Mouse (Mus musculus): ENCODE measurements at regions not wholly inside any gene's neighbourhood (a gene's known extent, or its start where the extent isn't known, plus 50 kb on each side); places are given as distances from the start of the nearest gene placed in this dataset.
A peak's percentile ranks its signal among the peaks of the same experiment; 100 is the strongest.

DNA sequence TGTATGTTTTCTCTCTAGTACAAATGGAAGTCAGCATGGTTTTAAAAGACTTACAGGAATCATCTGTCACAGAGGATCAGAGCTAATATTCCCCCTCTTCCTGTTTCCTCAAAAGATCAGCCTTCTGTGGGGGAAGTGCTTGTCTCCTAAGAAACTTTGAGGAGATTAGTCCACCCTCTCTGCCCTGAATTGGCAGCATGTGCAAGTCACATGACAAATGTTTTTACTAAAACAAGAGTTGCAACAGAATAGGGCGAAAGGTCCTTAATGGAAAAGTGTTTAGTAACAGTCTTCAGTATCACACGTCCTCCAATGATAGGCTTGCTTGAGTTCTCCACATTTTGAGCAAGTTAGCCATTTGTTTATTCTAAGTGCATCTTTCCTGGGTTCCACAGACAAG, 162.8 kb downstream of the Fzd1 start:
- DNase-seq: no peak

DNA sequence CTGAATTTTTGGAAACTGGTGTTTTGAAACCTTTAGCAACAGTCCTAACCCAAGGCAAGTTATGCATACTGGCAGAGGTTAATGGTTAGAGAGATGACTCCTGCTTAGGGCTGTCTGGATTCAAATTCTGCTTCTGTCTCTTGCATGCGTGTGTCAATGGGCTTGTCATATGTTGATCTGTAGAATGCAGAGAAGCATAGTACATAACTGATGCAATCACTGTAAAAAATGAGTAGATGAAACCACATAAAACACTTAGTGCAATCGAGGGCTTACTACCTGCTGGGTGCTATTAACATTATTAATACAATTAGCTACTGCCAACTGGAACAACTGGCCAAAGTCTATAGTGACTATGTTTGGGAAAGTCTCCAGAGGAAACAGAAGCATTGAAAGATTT, 163.3 kb downstream of the Fzd1 start:
- no peak for DNase-seq

DNA sequence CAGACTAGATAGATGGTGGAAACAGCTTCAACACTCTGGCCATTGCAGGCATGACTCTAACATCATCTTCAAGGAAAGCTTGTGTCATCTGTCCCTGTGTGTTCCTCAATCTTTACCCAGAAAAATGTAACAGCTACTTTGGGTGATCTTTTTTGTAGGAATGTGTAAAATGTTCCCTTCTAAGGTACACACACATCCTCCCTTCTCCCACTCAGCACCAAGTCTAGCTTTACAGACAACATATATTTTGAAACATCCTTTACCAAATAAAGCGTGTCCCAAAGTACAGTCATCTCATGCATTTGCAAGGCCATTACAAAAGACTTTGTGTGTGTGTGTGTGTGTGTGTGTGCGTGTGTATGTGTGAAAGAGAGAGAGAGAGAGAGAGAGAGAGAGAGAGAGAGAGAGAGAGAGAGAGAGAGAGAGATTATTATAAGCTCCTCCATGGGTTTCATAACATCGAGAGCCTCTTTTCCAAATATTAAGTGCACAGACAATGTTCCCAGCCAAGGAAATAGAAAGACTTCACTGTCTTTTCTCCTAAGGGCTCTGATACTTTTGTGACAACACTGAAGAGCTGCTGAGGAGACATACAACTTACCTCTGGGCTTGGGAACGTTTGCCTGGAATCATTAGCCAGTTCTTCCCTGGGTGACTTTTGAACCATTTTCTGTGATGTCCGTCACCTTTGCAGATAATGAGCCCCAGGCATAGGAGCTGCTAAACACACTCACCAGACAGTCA, 164.0 kb downstream of the Fzd1 start:
- no peak for DNase-seq

DNA sequence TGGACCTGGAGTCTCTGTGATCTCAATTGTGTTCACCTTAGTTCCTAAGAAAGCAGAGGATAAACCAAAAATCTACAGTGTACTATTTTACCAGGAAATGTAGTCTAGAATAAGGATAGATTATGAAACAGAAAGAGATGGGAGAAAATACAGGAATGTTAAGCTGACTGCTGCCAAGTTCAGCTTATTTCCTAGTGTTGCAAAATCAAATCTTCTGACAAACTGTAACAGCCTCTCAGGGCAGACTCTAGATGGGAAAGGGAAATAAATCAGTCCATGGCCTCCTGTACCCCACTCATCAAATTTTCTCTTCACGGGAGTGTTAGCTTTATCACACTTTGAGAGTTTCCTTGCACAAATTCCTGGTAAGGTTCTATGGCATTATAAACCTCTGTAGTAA, 166.1 kb downstream of the Fzd1 start:
- DNase-seq: no peak

DNA sequence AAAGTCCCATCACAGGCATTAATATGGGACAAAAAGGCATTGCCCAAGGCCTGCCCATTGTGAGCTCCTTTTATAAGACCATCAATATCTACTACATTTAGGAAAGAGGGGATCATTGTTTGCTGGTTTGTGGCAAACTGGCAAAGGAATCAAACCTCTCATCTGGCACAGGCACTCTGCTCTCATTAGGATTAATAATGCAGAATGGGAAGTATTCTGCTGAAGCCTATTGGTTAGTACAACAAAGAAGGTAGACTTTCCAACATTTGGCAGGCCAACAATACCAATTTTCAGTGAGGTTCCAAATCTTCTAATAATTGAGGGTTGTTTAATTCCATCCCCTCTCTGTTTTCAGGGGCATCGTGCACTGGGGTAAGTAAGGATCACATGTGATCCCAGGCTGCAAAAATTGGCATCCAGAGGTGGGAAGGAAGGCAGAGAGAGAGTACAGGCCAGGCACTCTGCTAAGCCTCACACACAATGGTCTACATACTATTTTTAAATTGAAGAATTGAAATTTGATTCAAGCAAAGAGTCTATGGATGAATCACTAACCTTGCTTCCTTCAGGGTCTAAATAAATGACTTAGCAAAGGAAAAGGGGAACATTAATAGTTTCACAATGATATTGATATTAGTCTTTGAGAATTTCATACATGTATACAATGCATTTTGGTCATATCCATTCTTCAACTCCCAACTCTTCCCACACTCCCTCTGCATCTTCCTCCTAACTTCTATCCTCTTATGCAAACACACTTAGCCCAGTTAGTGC, 174.9 kb downstream of the Fzd1 start:
- DNase-seq: no peak

DNA sequence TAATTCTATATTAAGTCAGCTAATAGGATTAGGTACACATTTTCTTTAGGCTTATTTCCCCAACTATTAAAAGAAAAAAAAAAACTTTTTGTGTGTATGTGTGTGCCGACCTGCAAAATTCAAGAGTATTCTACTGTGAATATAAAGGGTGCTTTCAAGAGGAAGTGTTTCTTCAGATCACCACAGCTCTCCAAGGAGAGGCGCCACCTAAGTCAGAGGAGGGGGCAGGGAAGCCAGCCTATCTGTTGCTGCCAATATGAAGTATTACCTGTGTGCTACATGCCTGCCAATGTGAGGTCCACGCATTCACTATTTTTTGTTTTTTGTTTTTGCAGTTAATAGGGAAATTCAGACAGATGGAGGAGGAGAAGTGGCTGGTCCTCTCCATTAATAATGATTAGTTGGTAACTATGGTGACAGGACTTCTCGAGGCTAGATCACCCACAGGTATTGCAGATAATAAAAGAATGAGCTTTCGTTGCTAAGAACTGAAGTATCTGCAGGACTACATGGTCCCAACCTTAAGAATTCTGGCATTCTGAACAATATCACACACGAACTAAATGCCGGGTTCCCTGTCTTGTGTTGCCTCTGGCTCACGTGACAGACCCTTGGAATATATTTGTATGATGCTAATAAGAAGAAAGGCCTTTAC, 177.5 kb downstream of the Fzd1 start:
- no peak for DNase-seq

DNA sequence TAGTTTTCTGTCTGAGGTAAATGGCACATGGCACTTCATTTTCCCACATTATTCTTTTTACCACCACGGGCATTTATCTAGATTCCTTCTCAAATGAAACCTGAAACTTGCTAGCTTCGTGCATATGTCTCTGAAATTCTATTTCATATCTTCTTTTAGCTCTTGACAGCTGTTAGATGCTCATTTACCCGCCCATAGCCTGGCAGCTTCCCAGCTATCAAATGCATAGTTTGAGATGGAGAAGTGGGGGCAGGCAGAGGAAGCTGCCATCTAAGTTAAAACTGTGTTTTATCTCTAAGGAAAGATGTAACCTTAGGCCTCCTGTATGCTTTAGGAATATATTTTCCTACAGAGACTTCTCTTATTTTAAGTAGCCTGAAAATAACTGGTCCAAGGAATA, 179.0 kb downstream of the Fzd1 start:
- no peak for DNase-seq

DNA sequence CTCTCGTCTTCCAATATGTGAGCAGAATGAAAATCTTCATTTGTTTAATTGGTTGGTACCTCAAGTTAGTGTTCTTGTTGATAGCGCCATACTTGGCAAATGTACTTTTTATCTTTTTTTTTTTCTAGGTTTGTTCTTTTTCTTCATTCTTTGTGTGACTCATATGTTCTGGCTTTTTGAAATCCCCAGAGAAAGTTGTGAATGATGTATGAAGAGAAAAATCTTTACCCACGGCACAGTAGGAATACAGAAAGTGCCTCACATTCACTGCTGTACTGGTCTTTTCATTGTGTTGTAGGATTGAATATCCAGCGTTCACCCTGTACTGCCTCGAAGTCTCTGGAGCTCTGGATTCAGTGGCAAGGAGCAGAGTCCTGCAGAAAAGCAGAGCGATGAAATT, 180.7 kb downstream of the Fzd1 start:
- DNase-seq: no peak

DNA sequence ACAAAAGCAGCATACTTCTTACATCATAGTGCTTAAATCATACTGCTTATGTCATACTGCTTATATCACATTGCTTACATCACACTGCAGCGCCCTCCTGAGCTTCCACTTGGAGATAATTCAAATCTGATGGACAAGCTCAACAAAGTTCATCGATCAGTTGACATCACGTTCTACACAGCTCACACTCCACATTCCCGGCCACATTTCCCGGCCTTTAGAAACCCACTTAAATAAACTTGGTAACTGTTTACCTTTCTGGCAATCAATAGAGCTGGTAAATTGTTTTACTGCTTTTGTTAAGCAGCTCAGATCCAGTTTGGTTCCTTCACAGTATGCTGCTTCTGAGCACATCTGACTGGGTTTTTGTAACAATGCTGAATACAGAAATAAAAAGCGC, 194.0 kb downstream of the Fzd1 start:
- DNase-seq: no peak

DNA sequence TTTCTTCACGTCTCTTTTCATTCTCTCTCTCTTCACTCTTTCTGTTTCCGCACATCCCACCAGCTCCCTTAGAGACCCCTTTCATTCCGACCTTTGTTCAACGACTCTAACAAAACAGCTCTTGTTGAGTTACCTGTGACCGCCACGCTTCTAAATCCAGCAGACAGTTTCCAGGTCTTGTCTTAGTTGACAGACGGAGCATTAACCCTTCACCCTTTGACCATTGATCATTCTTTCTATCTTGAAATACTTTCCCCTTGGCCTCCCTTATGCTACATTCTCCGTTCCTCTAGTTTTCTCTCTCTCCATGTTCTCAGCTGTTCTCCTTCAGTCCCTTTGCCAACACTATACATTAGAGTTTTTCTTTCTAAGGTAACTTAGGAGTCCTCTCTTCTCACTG, 196.2 kb downstream of the Fzd1 start:
- no peak for DNase-seq

DNA sequence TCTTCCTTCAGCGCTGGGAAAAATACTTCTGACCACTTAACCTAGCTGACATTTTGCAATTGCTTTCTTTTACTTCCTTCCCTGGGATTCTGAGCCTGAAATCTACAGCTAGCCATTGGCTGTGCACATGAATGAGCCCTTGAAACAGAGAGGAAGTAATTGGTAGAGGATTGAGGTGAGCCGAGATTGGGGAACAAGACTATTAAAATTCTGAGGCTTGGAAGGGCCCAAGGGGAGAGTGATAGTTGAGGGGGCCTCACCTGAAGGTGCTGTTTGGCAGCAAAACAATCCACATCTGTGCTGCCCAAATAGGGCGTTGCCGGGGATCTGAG, 196.7 kb downstream of the Fzd1 start:
- no peak for DNase-seq

DNA sequence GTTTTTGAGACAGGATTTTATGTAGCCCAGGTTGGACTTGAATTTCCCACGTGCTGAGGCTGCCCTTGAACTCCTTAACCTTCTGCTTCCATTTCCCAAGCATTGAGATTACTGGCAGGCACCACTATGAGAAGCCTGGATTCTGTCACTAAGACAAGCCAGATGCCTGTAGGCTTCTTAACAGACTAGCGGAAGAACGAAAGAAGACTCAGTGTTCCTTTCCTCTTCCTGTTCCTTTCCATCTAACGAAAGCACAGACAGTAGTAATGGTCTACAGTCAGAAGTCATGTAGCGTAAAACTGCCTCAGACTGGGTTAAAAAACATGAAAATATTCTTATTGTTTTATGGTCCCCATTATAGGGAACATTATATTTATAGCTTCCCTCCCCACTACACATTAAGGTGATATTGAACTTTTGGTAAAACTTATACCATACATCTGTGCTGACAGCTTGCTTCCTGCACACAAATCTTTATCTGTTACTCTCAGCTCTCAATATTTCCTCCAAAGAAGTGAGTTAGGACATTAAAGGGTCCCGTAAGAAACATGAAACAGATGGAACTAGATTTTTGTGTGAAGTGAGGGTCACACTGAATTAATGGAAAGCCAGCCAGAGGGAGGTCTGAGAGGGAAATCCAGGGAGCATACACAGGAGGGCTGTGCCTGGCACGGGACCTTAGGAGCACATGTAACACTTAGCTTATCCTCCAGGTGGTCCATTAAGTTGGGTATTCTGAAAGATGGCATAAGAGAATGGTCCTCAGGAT, 197.3 kb downstream of the Fzd1 start:
- DNase-seq: no peak

DNA sequence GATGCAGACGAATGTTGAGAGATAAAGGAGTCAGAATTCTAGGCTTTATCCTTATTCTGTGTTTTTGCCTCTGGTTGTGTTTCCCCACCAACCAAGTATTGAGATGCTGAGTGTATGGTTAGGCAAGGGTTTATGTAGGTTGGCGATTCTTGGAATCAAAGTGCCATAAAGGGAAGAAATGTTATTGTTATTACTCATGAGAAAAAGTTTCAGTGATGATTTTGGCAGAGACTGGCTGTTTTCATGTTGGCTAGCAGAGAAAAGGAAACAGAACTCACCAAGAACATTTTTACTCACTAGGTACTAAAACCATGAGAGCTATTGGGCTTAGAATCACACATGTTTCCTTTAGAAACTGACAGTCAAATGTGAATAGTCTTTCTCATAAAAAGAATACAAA, 202.9 kb downstream of the Fzd1 start:
- DNase-seq: no peak

DNA sequence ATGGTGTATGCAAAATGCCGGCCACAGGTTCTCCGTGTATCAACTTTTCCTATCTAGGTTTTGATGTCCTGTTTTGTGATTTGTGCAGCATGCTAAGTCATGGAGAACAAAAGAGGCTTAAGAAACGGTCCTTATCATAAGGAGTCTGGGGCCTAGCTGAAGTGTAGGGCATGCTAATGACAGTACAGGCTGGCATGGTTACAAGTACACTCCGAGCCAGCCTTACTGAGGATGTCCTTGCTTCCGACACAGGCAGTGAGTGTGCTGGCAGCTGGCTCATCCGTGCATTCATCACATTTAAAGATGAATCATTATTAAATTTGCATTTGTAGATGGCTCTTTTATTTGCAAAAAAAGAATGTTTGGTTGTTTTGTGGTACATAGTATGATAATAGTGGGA, 219.3 kb downstream of the Fzd1 start:
- no peak for DNase-seq

DNA sequence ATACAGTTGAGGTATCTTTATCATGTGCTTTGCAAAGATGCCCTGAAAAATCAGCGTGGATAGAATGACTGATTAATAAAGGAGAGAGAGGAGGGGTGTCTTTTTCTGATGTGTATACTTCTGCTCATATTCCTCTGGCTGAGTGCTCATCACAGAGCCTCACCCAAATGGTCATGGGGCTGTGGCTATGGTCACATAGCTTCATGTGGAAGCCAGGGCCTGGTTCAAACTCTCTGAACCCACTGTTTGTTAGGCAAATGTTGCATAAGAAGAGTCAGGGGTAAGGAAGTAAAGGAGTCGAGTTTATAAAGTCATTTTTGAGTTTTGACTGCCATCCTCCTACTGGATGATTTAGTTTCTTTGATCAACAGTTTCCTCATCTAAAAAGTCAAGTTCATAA, 221.0 kb downstream of the Fzd1 start:
- DNase-seq: no peak

DNA sequence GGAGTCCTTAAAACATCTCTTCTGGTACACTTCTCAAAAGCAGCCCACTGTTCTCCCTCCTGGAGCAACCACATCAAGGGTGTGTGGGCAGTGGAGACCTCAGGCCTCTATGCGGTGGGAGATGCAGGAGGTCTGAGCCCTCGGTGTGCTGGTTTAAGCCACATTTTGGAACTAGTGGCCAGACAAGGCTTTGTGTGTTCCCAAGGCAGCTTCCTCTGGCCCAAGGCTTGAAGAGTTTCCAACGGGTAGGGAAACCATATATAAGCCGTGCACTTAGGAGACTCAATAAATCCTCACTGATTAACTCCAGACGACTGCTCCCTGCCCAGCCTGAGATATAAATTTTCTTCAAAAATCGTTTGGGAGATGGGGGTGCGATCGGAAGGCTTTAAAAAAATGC, 221.9 kb downstream of the Fzd1 start:
- DNase-seq: no peak

DNA sequence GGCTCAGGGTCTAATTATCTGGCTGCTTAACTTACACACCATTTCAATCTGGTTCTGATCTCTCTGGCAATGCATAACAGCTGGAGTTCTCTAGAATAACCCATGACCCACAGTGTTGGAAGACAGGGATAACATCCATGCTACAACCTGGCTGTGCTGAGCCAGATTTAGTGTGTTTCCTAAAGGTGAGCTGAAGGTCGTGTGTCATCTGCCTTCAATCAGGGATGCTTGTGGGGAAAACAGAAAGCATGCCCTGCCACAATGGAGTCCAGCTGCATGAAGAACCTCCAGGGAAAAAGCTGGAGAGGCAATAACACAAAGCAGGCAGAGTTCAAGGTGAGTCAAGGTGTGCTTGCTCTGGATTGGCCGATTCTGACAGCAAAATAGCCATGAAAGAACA, 223.3 kb downstream of the Fzd1 start:
- DNase-seq: no peak

DNA sequence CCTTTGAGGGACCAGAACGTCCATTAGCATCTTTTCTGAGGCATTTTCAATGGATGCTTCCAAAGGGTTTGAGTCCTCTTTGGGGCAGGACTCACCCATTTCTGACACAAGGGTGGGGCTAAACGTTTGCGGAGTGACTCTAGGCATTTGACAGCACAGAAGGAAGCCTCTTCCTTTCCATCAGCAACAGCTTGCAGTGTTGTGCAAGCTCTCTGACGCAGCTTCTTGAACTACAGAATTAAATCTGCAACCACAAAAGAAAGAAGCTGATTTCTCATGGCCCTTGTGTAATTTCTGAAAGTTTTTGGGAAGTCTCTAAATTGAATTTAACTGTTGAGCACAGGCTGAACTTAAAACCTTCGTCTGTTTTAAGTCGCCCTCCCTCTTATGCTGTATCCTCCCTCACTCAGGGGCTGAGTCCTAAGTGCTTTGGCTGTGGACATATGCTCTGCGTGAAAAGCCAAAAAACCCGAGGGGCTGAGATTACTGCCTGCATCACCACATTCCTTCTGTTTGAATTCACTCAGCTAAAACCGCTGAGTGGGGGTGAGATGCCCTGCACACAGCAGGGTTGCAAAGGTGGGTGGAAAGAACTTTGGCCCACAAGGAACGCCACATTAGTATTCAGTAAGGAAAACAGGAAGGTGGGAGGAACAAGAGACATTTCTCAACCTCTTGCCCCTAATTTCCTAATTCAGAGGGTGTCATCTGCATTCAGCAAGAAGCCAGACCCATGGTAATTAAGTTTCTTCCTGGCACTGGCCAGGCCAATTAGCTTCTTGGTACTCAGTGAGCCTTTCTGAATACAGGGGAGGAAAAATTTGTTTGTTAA, 227.4 kb downstream of the Fzd1 start:
- DNase-seq: no peak

DNA sequence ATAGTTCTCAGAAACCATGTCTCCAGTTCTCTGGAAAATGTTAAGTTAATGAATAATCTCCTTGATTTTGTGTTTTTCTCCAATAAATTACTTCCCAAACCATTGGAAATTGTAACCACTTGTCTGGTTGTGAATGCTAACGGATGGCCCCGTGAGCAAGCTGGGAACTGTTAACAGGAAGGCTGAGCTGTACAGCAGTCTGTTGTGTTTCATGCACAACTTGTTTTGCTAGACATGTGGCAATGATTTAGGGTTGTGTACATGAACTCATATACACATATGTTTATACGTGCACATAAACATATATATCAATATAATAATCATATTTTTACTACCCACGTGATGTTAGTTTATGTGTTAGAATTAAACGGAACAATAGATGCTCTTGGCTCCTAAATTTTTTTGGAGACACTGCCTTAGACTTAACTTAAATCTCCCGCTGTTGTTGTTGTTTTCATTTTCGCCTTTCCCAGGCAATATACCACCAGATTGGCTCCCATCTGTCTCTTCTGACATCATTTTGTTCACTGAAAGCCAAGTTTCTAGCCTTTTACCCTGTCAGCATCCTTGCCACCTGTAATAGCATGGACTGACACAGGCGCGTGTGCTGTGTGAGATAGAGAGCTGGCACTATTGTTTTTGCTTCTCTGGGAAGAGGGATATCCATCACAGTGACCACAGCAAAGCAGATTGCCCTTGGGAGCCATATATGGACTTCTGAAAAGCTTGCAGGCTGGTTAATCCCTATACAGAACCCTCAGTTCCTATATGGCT, 231.6 kb downstream of the Fzd1 start:
- DNase-seq: peak; percentile 88

DNA sequence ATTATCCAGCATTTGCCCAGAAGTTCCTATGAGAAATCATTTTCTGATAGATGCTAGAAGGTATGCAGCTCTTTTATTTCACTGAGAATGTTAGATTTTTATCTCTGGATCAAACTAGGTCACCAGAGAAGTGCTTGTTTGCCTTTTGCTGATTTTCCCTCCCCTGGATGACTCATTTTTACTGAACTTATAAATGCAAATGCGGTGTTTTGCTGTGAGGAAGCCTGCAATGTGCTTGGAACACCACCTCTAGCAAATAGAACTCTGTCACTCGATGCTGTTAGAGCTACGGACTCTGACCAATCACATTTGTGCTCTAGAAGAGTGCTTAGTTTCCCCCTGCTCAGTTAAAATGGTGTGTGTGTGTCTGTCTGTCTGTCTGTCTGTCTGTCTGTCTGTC, 257.2 kb downstream of the Fzd1 start:
- DNase-seq: no peak

DNA sequence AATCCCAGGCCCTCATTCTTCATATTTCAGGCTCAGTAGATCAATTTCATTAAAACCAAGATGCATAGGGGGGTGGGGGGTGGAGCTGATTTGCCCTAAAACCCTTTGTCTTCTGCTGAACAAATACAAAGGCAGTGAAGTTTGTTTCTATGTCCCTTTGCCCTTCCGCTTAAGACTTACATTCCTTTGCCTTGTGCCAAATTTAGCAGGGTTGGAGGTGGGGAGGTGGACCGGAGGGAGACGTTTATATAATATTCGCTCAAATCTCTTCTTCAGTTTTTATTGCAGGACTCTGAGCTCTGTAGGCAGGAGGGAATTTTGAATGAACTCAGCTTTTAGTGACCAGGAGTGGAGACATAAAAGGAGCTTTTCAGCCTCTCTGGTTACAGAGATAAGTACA, 258.8 kb downstream of the Fzd1 start:
- DNase-seq: no peak

DNA sequence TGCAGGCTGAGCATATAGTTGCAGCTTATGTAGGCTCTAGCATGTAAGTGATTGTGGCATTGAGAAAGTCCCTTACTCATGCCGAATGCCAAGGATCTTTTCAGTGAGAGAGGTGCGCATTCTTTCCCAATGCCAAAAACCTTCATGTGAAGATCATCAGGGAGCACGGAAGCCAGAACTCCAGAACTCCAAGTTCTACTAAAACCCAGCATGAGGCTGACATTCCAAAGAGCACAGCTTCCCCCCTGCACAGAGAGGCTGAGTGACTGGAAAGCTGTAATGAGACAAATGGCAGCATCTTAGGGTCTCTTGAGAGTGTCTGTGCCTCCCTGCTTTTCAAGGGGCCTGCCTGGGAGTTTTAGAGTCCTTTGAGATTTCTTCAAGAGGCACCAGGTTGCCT, 259.4 kb downstream of the Fzd1 start:
- DNase-seq: no peak
